Mouse (Mus musculus): ENCODE results near the gene Etl4. TPM values are rescaled to one million over a fixed set of nuclear protein-coding genes. Genes with fewer than 3 reads are reported as not detected.

The Etl4 gene
- polyA plus RNA-seq, 1 experiment from 2014 or later = 20.0 TPM

DNA sequence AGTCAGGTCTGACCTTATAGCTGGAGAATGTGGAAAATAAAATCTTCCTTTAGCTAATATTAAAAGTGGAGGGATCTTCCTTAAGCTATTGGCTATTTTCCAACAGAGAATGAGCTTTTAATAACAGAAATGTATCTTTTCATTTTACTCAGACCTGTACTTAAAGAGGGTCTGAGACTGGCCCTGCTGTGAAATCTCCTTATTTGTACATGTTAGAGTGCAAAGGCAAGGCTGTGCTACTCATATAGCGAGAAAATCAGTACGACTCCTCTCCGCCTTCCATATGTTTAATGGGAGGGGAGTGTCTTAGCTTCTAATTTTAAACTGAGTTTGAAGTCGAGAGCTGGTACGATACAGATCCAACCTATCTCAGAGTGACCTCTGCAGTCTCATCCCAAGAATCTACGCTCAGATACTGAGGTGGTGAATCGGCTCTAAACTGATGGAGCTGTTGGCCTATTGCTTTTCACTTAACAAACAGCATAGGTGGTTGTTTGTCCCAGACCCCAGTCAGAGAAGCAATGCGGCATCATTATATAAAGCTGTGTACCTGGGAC, 719.7 kb downstream of the Etl4 start:
- Histone ChIP-seq H3K9me3 (no peaks in the 10 kb centered on the region), H3K36me3 (replicated peaks) (no peaks in the 10 kb centered on the region), H3K4me3 (no peak overlapping the region), H3K4me1 (peaks cover 10% of the 10 kb centered on the region), H3K27ac (no peak overlapping the region), H3K27me3 (ENCODE audit: poor library complexity, severe bottlenecking) (no peaks in the 10 kb centered on the region)
- WGBS = 96% methylated on average over 8 of the region's 8 CpGs
- DNase-seq (ENCODE audit: extremely low spot score, low spot score) = no peak

DNA sequence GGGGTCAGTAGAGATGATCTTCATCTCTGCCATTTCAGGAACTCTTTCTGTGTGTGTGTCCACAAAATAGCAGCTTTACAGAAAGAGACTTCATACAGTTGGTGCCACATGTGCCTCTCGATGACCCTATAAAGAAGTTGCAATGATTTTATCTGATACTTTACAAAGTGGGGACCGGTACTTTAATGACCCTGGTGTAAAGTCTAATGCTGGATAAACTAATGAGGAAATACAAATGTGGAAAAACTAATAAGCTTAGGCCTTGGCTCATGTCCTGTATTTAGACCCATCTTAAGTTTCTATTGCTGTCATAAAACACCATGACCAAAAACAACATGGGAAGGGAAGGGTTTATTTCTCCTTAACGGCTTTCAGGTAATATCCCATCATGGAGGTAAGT, 729.0 kb downstream of the Etl4 start:
- DNase-seq (ENCODE audit: extremely low spot score, low spot score) = no peak
- Histone ChIP-seq H3K27ac (no peak overlapping the region), H3K36me3 (replicated peaks) (no peaks in the 10 kb centered on the region), H3K4me3 (no peak overlapping the region), H3K27me3 (ENCODE audit: poor library complexity, severe bottlenecking) (no peaks in the 10 kb centered on the region), H3K9me3 (no peaks in the 10 kb centered on the region), H3K4me1 (peaks cover 8% of the 10 kb centered on the region)
- 91% methylated on average over 3 of the region's 3 CpGs for WGBS

DNA sequence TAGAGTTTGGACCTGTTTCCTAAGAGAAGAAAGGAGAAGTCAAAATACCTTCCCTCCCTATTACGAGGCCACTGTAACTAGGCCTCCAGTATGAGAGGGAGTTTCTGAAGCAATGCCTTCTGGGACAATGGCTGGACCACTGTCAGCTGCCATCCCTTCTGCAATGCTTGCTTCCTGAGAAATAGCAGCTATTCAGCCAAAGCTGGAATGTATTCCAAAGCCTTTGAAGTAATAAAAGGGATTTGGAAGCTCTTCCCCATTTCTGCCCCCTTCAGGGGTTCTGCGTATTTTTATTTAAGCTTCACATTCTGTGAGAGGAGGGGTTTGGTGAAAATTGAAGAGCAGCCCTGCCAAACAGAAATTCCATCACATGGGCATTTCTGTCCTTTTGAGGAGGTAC, 730.1 kb downstream of the Etl4 start:
- Histone ChIP-seq H3K4me1 (peaks cover 5% of the 10 kb centered on the region; the same call in 1 of the 2 replicates), H3K9me3 (no peaks in the 10 kb centered on the region), H3K27ac (no peak overlapping the region), H3K36me3 (replicated peaks) (no peaks in the 10 kb centered on the region), H3K4me3 (no peak overlapping the region), H3K27me3 (ENCODE audit: poor library complexity, severe bottlenecking) (no peaks in the 10 kb centered on the region)
- DNase-seq (ENCODE audit: extremely low spot score, low spot score) = no peak
- WGBS = 89% methylated on average over 2 of the region's 2 CpGs

DNA sequence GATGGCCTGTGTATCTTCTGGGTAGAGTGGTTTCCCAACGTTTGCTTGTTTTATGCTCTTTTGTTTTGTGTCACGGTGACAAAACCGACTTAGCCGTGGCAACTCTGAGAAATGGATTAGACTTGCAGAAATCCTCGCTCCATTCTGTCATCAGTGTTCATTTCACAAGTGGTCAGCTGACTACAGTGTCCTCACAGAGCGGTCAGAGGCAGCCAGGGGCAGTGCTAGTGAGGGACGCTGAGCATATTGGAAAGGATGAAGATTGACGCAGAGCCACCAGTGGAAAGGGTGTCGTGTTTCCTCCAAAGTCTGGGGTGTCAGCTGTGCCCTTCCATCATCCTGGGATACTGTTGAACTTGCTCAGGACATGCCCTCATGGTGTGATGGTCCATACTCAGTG, 733.2 kb downstream of the Etl4 start:
- H3K27ac ChIP-seq = no peak overlapping the region
- H3K9me3 ChIP-seq = no peaks in the 10 kb centered on the region
- DNase-seq (ENCODE audit: extremely low spot score, low spot score) = no peak
- no peak overlapping the region for H3K4me3 ChIP-seq
- H3K36me3 ChIP-seq (replicated peaks) = no peaks in the 10 kb centered on the region
- H3K27me3 ChIP-seq (ENCODE audit: poor library complexity, severe bottlenecking) = no peaks in the 10 kb centered on the region
- peaks cover 5% of the 10 kb centered on the region; the same call in 1 of the 2 replicates for H3K4me1 ChIP-seq
- WGBS = 80% methylated on average over 9 of the region's 9 CpGs

DNA sequence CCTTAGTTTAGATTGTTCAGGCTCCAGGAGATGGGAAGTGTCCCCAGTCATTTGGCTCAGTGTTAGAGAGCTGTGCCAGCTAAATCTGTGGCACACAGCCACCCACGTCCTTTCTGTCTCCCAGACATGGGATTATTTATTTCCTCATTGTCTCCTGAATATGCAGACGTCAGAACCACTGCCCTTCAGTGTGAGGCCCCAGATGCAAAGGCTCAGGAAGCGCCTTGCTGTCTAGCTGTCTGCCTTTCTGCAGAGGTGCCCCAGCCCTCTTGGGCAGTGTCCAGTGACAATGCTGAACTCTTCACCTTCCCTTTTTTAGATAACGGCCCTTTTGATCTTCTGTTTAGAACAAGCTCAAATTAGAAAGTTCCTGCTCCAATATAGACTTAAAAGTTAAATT, 740.2 kb downstream of the Etl4 start:
- Histone ChIP-seq H3K9me3 (no peaks in the 10 kb centered on the region), H3K4me1 (peaks cover 24% of the 10 kb centered on the region), H3K27ac (no peak overlapping the region), H3K4me3 (no peak overlapping the region), H3K36me3 (replicated peaks) (no peaks in the 10 kb centered on the region), H3K27me3 (ENCODE audit: poor library complexity, severe bottlenecking) (no peaks in the 10 kb centered on the region)
- WGBS = 51% methylated on average over 4 of the region's 4 CpGs
- no peak for DNase-seq (ENCODE audit: extremely low spot score, low spot score)

DNA sequence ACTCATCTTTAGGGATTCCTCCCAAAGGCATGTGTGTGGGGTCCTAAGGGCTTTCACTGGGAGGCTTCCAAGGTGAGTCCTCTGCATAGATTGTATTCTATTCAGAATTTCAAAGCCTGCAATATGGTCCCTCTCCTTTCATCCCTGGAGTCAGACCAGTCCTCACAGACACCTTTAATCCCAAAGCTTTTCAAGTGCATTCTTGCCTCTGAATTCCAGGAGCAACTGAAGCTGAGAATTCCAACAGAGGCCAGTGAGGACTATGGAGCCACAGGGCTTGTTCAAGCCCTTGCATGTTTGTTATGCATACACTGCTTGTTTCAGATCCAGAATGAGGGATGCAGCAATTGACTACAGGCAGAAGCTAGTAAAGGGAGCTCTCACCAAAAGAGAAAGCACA, 743.5 kb downstream of the Etl4 start:
- Histone ChIP-seq H3K36me3 (replicated peaks) (no peaks in the 10 kb centered on the region), H3K4me1 (peaks cover 34% of the 10 kb centered on the region), H3K27ac (no peak overlapping the region), H3K27me3 (ENCODE audit: poor library complexity, severe bottlenecking) (no peaks in the 10 kb centered on the region), H3K4me3 (no peak overlapping the region), H3K9me3 (no peaks in the 10 kb centered on the region)
- no peak for DNase-seq (ENCODE audit: extremely low spot score, low spot score)

DNA sequence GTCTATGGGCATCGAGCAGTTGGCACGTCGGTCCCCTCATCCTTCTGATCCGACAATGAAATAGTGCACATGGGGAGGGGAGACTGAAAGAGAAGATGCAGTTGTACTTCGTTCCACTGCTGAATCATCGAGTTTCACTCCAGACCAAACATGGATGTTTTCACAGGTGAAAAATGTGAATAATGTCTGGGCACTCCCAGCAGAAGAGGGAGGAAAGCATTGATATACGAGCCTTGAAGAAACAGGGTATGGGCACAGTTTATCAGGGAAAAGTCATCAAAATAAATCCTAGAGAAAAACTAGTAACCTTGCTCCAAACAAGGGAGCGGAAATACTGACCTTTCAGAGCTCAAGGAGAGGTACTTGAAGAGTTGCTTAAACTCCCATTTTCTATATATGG, 744.5 kb downstream of the Etl4 start:
- no peaks in the 10 kb centered on the region for H3K36me3 ChIP-seq (replicated peaks)
- no peaks in the 10 kb centered on the region for H3K9me3 ChIP-seq
- no peak overlapping the region for H3K27ac ChIP-seq
- no peak for DNase-seq (ENCODE audit: extremely low spot score, low spot score)
- WGBS = 82% methylated on average over 8 of the region's 8 CpGs
- H3K27me3 ChIP-seq (ENCODE audit: poor library complexity, severe bottlenecking) = no peaks in the 10 kb centered on the region
- peaks cover 34% of the 10 kb centered on the region for H3K4me1 ChIP-seq
- H3K4me3 ChIP-seq = no peak overlapping the region

DNA sequence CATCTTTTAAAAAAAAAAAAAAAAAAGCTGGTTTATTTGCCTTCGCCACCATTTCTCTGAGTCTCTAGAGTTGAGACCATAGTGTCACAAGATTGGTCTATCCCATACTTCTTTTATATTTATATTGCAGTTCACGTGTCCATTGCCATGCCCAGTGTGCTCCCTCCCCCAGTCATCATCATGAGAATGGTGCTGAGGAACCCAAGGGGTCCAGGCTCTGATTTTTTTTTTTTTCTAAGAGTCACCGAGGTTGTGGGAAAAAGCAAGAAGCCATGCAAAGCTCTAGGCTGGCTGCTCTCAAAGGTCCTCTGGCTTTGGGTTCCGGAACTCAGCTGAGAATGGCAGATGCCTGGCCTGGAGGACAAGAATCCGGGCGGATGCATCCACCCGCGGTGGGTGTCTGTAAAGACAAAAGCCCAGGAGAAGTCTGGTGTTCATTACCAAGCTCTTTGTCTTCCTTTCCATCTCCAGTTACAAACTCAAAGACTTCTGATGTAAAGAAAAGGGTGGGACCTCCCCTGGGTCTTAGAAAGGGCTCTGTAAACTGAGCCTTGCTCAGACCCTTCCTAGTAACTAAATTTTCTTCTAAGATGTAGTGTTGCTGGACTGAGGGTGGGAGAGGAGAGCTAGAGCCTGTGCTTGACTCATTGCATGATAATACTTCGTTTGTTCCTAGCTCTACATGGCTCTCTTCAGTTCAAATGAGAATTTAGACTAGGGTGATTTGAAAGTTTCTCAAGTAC, 745.2 kb downstream of the Etl4 start:
- 23% methylated on average over 9 of the region's 9 CpGs for whole genome bisulfite sequencing
- DNase-seq (ENCODE audit: extremely low spot score, low spot score) = no peak
- no peak overlapping the region for H3K4me3 ChIP-seq
- H3K36me3 ChIP-seq (replicated peaks) = no peaks in the 10 kb centered on the region
- H3K27ac ChIP-seq = peak overlapping the region; percentile 35; the same call in 1 of the 2 replicates
- peaks cover 30% of the 10 kb centered on the region for H3K4me1 ChIP-seq
- no peaks in the 10 kb centered on the region for H3K9me3 ChIP-seq
- no peaks in the 10 kb centered on the region for H3K27me3 ChIP-seq (ENCODE audit: poor library complexity, severe bottlenecking)

DNA sequence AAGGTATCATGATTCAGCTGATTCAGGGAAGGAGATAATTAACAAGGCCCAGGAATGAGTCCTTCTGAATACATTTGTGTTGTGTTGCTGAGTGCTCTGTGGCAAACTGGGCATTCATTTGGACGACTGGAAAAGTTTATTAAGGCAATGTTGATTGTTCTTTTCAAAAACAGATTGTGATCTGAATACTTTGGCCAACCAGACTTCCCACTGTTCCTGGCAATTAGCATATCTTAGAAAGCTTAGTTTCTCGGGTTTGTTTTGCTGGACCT, 745.7 kb downstream of the Etl4 start:
- Histone ChIP-seq H3K4me3 (no peak overlapping the region), H3K9me3 (no peaks in the 10 kb centered on the region), H3K27me3 (ENCODE audit: poor library complexity, severe bottlenecking) (no peaks in the 10 kb centered on the region), H3K4me1 (peaks cover 26% of the 10 kb centered on the region), H3K27ac (peak overlapping the region; percentile 35; the same call in 1 of the 2 replicates), H3K36me3 (replicated peaks) (no peaks in the 10 kb centered on the region)
- 23% methylated on average over 2 of the region's 2 CpGs for WGBS
- no peak for DNase-seq (ENCODE audit: extremely low spot score, low spot score)

DNA sequence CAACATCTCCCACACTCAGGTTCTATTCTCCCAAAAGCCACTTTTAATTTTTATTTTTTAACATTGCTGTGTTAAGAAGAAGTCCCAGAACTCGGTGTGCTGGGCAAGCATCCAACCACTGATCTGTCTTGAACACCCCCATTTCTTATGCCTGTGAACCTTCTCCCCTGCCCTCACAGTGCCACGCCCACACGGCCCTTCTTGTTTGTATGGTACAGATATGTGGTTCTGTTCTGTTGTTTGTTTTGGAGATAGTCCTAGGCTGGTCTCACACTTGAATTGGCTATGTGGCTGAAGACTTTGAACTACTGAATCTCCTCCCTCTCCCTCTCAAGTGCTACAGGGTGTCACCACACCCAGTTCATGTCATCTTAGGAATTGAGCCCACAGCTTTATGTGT, 748.3 kb downstream of the Etl4 start:
- Histone ChIP-seq H3K27me3 (ENCODE audit: poor library complexity, severe bottlenecking) (no peaks in the 10 kb centered on the region), H3K4me1 (peaks cover 17% of the 10 kb centered on the region), H3K9me3 (no peaks in the 10 kb centered on the region), H3K36me3 (replicated peaks) (no peaks in the 10 kb centered on the region), H3K4me3 (no peak overlapping the region), H3K27ac (no peak overlapping the region)
- no peak for DNase-seq (ENCODE audit: extremely low spot score, low spot score)
- WGBS = 90% methylated on average over 3 of the region's 3 CpGs

DNA sequence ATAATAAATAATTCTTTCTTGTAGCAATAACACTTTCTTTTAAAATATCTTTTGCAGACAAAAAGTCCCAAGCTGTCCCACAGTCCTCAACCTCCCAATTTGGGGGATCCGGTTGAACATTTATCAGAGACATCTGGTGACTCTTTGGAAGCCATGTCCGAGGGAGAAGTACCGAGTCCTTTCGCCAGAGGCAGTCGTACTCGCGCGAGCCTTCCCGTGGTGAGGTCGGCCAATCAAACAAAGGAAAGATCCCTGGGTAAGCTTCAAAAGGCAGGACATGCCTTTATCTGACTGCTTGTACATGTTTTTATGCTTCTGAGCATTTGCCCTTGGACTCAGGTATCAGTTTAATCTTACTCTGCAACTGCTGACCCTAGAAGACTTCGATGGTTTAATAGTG, 752.3 kb downstream of the Etl4 start:
- no peak overlapping the region for H3K27ac ChIP-seq
- no peak for DNase-seq (ENCODE audit: extremely low spot score, low spot score)
- no peaks in the 10 kb centered on the region for H3K36me3 ChIP-seq (replicated peaks)
- no peaks in the 10 kb centered on the region for H3K9me3 ChIP-seq
- H3K4me3 ChIP-seq = no peak overlapping the region
- H3K27me3 ChIP-seq (ENCODE audit: poor library complexity, severe bottlenecking) = no peaks in the 10 kb centered on the region
- peaks cover 13% of the 10 kb centered on the region for H3K4me1 ChIP-seq
- whole genome bisulfite sequencing = 95% methylated on average over 11 of the region's 11 CpGs

DNA sequence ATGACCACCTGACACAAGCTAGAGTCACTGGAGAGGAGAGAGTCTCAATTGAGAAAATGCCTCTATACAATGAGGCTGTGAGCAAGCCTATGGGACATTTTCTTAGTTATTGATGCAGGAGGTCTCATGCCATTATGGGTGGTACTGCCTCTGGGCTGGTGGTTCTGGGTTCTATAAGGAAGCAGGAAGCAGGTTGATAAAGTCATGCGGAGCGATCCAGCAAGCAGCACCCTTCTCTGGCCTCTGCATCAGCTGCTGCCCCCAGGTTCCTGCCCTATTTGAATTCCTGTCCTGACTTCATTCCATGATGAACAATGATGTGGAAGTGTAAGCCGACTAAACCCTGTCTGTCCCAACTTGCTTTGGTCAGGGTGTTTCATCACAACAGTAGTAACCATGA, 753.1 kb downstream of the Etl4 start:
- H3K36me3 ChIP-seq (replicated peaks) = no peaks in the 10 kb centered on the region
- 88% methylated on average over 3 of the region's 3 CpGs for WGBS
- DNase-seq (ENCODE audit: extremely low spot score, low spot score) = no peak
- no peaks in the 10 kb centered on the region for H3K9me3 ChIP-seq
- no peak overlapping the region for H3K4me3 ChIP-seq
- no peak overlapping the region for H3K27ac ChIP-seq
- H3K27me3 ChIP-seq (ENCODE audit: poor library complexity, severe bottlenecking) = no peaks in the 10 kb centered on the region
- H3K4me1 ChIP-seq = peaks cover 13% of the 10 kb centered on the region

DNA sequence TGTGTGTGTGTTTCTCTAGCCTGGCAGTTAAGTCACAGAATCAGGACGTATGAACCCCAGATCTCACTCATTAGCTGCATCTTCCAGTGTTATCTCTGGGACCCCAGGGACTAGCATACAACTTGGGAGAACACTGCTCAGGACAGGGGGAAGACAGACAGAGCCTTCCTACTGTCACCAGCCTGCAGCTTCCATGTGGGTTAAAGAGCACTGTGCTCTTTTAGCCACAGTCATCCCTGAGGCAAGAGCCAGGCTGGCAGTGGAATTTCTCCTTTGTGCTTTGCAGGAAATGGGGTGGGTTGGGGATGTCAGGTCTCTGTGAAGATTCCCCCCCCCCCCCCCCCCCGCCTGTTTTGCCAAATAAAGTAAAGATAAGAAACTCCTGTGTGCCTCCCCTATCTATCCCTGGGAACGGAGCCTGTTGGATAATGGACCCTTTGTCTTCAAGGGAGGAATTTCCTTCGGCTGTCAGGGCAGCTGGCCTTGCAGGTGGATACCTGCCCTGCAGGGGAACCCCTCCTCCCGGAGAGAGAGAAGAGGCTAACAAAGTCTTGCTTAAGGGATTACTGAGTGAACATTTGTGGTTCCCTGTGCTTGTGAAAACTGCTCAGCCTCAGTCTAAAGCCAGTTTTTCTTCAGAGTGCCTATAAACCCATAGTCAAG, 755.9 kb downstream of the Etl4 start:
- peaks cover 13% of the 10 kb centered on the region for H3K4me1 ChIP-seq
- WGBS = 9% methylated on average over 5 of the region's 5 CpGs
- peak overlapping the region; percentile 73 for H3K27ac ChIP-seq
- H3K9me3 ChIP-seq = no peaks in the 10 kb centered on the region
- no peaks in the 10 kb centered on the region for H3K27me3 ChIP-seq (ENCODE audit: poor library complexity, severe bottlenecking)
- no peak overlapping the region for H3K4me3 ChIP-seq
- DNase-seq (ENCODE audit: extremely low spot score, low spot score) = no peak
- H3K36me3 ChIP-seq (replicated peaks) = no peaks in the 10 kb centered on the region

Measured in forebrain, embryonic 10.5 days (tissue).